Mouse (Mus musculus) mesoderm, embryonic 11.5 days (tissue): ENCODE measurements around the gene Zbtb9.

Source experiments
- DNase-seq: peaks from one replicate; pipeline ENCODE4 v3.0.0-alpha.2; 2012; ENCODE audit warnings: low read depth, low spot score

Zbtb9 gene

DNA sequence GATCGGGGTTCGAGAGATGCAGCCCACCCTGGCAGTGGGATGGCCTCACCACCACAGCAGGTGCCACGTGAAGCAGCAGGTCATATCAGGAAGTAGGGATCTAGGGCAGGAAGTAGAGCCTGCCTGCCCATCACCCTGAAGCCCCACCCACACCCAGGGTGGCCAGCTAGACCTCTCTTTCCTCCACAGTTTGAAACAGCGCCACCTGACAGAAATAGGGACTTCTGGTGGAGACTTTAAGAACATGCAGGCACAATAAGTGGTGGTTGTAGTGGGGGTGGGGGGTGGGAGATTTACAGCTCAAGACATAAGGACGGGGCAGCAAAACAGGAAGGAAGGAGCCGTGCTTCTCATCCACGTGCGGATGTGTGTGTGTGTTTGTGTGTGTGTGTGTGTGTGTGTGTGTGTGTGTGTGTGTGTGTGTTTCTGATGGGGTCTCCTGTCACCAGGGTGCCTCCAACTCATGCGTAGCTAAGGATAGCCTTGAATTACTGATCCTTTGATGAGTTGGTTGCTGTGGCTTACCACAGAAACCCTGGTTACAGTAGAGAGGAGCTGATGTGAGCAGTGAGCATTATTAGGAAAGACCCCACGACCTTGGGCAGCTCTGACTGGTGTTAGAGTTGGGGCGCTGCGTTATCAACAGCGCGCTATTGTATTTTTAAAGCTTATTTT, 39.2 kb downstream of the Zbtb9 start:
- DNase-seq = peak; percentile 26

GRCm38 (mm10) chr17:27012909-27013308, 39.9 kb downstream of the Zbtb9 start:
- peak; percentile 41 for DNase-seq

- DNase-seq = peak; percentile 92
Observed at GRCm38 (mm10) chr17:27017564-27018499, 44.9 kb downstream of the Zbtb9 start.

DNA sequence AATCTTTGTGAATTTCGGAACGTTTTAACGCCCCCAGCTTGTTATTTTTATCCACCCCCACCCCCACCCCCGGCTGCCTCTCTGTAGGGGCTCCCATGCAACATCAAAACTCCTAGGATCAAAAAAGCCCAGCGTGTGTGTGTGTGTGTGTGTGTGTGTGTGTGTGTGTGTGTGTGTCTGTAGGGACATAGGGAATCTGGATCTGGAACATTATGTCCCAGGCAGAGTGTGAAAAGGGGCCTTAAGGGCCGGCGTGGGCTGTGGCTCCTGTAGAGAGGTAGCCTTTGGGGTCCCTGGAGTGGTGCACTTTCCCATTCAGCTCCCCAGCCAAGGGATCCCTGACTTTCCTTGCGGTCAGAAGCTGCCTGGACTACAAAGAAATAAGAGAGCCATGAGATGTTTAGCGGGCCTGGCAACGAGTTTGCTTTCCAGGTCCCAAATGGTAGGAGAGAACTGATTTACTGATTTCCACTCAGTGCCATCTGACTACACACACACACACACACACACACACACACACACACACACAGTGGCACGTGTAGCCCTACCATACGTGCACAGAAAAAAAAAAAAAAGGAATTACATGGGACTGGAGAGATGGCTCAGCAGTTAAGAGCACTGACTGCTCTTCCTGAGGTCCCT, 45.7 kb downstream of the Zbtb9 start:
- DNase-seq = no peak

- DNase-seq = no peak
Observed at GRCm38 (mm10) chr17:27021076-27021475, 48.1 kb downstream of the Zbtb9 start.

DNA sequence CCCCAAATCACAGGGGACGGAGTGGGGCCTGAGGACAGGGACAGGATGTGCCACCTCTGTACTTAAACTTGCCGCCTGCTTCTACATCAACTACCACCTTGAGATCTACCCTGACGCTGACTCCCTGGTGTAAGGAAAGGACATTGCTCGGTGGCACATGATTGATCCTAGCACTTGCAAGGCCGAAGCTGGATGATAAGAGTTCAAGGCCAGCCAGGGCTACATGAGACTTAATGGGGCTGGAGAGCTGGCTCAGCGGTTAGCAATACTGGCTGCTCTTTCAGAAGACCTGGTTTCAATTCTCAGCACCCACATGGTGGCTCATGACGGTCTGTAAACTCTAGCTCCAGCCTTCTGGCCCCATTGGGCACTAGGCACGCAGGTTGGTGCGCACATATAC, 48.8 kb downstream of the Zbtb9 start:
- DNase-seq = no peak

GRCm38 (mm10) chr17:27023342-27023741, 50.4 kb downstream of the Zbtb9 start:
- no peak for DNase-seq

DNA sequence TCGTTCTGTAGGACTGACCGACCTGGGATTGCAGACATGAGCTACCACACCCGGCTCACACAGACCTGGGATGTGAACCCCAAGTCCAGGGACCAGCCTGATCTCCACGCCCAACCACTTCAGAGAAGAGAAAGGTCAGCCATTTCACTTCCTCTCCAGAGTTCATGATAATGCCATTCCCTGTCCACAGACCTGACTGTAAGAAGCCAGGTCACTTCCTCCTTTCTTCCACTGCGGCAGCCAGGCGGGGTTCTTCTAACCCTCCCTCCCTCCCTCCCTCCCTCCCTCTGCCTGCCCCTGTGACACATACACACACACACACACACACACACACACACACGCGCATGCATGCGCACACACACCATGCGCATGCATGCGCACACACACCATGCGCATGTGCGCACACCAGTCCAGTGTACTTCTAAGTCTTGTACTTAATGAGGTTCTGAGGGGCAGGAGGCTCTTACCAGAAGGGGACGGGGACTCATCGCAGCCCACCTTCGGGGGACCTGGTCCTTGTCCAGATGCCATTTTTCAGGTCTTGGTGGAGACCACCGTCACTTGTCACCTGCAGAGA, 52.4 kb downstream of the Zbtb9 start:
- no peak for DNase-seq

- DNase-seq = no peak
Observed at GRCm38 (mm10) chr17:27025951-27026350, 53.0 kb downstream of the Zbtb9 start.

GRCm38 (mm10) chr17:27027460-27028283, 54.7 kb downstream of the Zbtb9 start:
- no peak for DNase-seq

DNA sequence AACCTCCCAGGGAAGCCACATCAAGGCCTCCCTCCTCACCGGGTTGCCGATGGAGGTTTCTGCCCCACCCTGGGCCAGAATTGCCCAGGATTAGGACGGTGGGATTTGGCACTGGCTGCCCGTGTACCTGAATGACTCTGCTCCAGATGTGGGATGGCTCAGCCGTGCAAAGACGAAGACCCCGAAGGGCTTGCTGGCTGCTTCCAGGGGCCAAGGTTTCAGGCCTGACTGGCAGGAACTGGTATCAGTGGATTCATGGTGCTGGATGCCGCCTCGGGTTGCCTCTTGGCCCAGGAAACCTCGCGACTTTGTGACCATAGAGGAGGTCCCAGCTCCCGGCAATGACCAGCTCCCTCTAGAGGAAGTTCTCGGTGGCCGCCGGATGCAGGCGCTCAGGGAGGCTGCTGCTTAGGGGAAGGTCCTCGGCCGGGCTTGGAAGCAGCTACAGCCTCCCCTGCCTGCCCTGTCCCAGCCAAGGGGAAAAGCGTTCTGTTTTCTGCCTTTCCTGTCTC, 55.4 kb downstream of the Zbtb9 start:
- DNase-seq = peak; percentile 91

GRCm38 (mm10) chr17:27028909-27029308, 55.9 kb downstream of the Zbtb9 start, which contains the start of gene Bak1:
Gene Bak1 (minus strand): TSS chr17:27029009.
- DNase-seq = no peak

DNA sequence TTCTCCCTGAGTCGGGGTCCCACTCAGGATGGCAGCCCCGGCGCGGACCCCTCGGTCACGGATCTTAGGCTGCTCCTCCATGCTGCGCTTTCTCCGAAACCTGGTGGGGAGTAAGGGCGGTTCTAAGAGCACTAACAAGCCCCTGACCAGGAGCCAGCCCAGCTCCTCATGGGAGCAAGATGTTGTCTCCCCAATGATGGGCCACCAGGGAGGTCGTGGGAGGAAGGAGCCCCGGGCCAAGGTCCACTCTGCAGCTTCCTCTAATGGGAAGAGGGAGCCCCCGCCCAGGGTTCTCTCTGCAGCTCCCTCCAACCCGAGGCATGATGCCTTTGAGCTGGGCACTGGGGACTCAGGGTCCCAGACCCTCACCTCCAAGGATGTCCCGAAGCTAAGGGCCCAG, 56.5 kb downstream of the Zbtb9 start:
- no peak for DNase-seq

DNA sequence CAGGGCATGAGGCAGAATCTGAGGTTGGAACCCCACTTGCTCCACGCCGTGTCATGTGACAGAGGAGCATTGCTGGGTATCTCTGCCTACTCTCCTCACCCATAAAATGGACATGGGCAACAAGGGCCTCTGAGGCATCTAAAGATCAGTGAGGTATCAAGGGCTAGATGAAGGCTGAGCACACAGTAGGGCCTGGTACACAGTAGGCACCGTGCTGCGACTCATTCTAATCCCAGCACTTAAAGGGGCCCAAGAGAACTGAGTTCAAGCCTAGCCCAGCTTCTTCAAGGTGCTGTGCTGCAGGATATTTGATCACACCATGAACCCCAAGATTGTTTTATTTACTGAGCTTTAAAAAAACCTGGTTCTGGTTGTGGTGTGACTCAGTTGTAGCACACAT, 57.9 kb downstream of the Zbtb9 start:
- no peak for DNase-seq

- DNase-seq = no peak
Observed at GRCm38 (mm10) chr17:27032328-27032727, 59.4 kb downstream of the Zbtb9 start.

DNA sequence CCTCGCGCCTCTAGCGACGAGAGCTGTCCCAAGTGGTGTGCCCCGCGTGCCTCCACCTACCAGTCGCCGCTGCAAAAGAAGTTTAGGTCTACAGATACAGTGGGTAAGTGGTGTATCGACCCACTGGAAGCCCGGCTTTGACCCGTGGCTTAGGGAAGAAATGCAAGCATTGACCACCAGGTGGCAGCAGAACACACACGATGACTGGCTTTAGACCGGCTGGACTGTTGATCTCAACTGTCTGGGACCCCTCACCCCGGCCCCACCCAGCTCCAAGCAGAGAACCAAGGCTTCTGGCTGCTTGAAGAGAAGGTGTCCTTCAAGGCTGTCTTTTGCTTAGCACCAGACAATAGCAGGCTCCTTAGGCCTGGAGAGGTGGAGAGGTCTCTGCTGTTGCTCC, 59.9 kb downstream of the Zbtb9 start:
- DNase-seq = peak; percentile 91

- DNase-seq = no peak
Observed at GRCm38 (mm10) chr17:27036465-27036864, 63.5 kb downstream of the Zbtb9 start.

- no peak for DNase-seq
Observed at GRCm38 (mm10) chr17:27038335-27039050, 65.5 kb downstream of the Zbtb9 start.

- DNase-seq = no peak
Observed at GRCm38 (mm10) chr17:27039432-27040102, 66.6 kb downstream of the Zbtb9 start.
